Mouse (Mus musculus) T-helper 1 cell (primary cell): ENCODE results near the gene Fut8.
"Not testable (repeated sequence)": the region's sequence is repeated elsewhere in the genome, so short reads cannot be mapped to it uniquely, and the experiment has no call there.

Experiments
- in situ Hi-C: fragments of 300-600 bp; cut with MboI, MseI; formaldehyde crosslinking; loops from one replicate; pipeline ENCODE4 v1.15.1; 2025; ENCODE audit warnings: high pct_unique_total_duplicates

Gene Fut8

GRCm38 (mm10) chr12:77222272-77222874 is 15.6 kb upstream of the Fut8 start:
- in situ Hi-C loops = no loop called here

GRCm38 (mm10) chr12:77223595-77223994 is 14.3 kb upstream of the Fut8 start:
- in situ Hi-C loops = no loop called here

- in situ Hi-C loops = no loop called here
These were observed 13.8 kb upstream of the Fut8 start for GRCm38 (mm10) chr12:77224121-77224520.

- in situ Hi-C loops = loop anchor here (25.0 kb wide), 1 partner anchor 437 kb away; no protein-coding TSS in a partner anchor
These were observed 13.0 kb upstream of the Fut8 start for GRCm38 (mm10) chr12:77224891-77225290.

DNA sequence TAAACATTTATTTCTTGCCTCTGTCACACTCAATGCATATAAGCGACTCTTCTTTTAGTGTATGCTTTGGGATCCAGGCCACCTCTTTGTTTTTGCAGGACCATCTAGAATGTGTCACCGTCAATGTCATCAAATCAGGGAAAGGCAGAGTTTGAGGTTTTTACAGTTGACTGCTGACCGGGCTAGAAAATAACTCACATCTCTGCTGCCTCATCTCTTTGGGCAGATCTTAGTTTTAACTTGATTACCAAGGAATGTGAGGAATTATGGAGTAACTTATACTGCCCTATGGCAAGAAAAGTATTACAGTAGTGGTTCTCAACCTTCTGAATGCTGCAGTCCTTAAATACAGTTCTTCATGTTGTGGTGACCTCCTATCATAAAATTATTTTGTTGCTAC is 12.2 kb upstream of the Fut8 start:
- in situ Hi-C loops = loop anchor here (25.0 kb wide), 1 partner anchor 437 kb away; no protein-coding TSS in a partner anchor

DNA sequence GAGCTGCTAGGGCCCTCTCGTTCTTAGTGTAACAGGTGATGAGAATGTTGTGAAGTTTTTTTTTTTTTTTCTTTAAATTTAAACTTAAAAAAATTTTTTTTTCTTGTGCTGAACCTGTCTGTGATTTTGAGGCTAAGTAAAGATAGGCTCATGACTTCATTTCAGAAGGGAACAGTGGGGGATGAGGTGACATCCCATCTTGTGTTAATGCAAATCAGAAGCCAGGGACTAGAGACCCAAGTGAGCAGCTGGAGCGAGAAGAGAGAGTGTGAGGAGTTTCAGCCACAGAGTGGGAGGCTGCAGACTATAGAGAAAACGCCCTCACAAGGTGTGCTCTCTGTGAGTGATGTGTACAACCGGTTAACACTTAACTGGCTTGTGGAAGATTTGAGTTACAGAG is 2.0 kb upstream of the Fut8 start:
- in situ Hi-C loops = loop anchor here (10.0 to 25.0 kb wide), 2 partner anchors 201 to 426 kb away; no protein-coding TSS in a partner anchor

- in situ Hi-C loops = loop anchor here (10.0 to 25.0 kb wide), 2 partner anchors 204 to 424 kb away; no protein-coding TSS in a partner anchor
These were observed 835 bp downstream of the Fut8 start for GRCm38 (mm10) chr12:77238531-77239389.

DNA sequence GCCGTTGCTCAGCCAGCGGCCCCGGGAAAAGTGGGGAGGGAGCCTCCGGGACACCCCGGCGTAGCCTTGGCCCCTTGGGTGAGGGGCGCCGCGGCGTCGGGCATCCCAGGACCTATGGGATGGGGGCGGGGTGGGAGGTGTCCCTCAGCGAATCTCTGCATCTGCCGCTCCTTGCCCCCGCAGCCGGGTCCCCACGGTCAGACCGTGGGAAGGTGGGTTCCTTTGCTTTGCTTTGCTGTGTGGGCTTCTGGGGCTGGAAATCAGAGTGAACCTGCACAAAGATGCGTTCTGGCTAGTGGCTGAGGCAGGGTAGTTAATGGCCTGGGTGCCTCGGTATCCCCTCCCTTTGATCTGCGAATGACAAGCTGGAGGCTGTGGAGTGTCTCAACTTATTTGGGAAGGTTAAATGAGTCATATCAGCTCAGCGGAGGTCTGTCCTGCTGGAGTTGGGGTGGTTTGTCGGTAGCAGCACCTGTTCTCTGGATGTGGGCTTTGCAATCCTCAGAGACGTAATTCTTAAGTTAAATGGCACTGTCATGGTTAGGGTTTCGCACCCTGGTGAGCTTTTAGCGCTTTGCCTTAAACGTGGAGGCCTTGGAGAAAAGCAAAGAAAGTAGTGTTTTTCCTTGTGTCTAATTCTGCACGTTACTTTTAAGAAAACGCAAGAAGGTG is 1.6 kb downstream of the Fut8 start:
- in situ Hi-C loops = loop anchor here (10.0 to 25.0 kb wide), 3 partner anchors 205 to 423 kb away; no protein-coding TSS in a partner anchor

DNA sequence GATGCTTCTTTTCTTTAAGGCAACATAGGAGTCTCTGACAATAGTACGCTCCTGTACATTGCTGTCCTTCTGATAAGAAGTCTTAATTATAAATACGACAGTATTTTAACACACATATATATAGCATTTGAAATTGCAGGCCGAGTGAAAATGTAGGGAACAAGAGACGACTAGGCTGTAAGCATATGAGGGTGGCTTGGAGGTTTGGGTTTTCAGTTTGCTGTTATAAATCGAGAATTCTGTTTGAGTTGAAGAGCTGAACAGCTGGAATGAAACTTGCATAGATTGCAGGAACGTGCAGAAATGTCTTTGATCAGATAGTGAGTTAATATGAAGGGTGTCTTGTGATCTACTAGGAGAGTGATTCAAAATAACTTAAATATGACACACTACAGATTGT is 2.4 kb downstream of the Fut8 start:
- in situ Hi-C loops = loop anchor here (10.0 to 25.0 kb wide), 2 partner anchors 324 to 422 kb away; no protein-coding TSS in a partner anchor

GRCm38 (mm10) chr12:77240839-77241238 is 2.9 kb downstream of the Fut8 start:
- in situ Hi-C loops = loop anchor here (10.0 to 25.0 kb wide), 2 partner anchors 324 to 421 kb away; no protein-coding TSS in a partner anchor

DNA sequence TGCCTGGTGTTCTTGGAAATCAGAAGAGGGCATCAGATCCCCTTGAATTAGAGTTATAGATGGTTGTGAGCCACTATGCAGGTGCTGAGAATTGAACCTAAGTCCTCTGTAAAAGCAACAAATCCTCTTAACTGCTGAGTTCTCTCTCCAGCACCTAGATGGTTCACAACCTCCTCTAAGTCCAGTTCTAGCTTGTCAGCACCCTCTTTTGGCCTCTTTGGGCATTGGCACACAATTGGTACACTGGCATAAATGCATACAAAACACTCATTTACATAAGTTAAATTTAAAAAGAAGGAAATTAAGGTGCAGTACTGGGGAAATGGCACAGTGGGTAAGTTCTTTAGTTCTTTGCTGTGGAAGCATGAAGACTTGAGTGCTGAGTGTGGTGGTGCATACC is 24.7 kb downstream of the Fut8 start:
- in situ Hi-C loops = no loop called here

DNA sequence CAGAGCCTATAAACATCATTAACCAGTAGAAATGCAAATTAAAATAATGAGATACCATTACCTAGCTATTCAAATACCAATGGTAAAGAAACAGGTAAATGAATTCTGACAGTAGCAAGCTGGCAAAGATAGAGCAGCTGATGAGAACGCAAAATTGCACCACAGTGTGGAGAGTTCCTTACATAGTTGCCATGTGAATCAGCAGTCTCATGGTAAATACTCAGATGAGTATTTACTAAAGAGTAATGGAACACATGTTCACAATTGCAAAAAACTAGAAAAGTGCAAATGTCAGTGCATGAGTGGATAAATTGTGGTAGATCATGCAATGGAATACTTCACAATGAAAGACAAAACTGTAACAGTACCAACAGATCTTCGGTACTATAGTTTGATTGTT is 25.9 kb downstream of the Fut8 start:
- in situ Hi-C loops = no loop called here

- in situ Hi-C loops = no loop called here
These were observed 32.8 kb downstream of the Fut8 start for GRCm38 (mm10) chr12:77270694-77271093.

- in situ Hi-C loops = no loop called here
These were observed 50.6 kb downstream of the Fut8 start for GRCm38 (mm10) chr12:77288507-77288906.

DNA sequence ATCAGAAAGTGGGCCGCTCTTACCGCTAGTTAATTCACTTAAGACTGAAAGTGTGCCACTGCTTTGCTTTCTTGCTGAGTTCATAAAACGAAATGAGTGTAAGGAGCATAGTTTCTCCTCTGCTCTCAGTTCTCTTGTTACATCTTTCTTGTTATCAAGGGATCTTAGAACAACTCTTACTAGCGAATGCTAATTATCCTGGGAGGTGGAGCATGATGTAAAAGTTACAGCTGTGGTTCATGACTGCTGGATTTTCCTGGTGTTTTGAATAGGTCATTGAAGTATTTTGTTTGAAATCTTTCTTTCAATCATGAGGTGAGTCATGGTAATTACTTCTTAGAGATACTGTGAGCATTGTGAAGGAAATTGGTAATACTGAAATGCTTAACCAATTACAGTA is 53.1 kb downstream of the Fut8 start:
- in situ Hi-C loops = no loop called here

DNA sequence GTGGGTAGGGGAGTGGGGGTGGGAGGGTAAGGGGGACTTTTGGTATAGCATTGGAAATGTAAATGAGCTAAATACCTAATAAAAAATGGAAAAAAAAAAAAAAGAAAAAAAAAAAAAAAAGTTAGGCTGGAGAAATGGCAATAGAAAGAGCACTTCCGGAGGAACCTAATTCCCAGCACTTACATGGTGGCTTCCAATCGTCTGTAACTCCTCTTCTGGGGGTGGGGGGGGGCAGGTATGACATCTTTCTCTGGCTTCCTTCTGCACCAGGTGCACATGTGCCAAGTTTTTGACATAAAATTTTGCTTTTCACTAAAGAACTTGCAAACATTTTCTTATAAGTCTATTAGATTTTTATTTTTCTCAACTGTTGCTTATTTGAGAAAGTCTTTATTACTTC is 53.9 kb downstream of the Fut8 start:
- in situ Hi-C loops = not testable (repeated sequence)

- in situ Hi-C loops = no loop called here
These were observed 54.7 kb downstream of the Fut8 start for GRCm38 (mm10) chr12:77292375-77293258.

DNA sequence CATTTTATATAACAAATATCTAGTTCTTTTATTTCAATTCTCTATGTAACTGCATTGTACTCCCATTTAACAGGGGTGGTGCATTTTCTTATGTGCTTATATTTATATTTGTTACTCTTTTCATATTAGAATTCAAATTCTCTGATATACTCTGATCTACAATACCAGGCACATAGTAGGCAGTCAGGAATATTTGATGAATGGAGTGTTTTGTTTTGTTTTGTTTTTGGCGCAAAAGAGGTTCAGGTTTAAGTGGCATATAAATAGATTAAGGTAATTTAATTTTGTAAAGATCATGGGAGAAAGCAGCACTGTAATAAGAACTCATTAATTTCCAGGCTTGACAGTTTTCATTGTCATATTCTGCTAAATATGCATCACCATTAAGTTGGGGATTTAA is 58.2 kb downstream of the Fut8 start:
- in situ Hi-C loops = no loop called here

- in situ Hi-C loops = no loop called here
These were observed 59.2 kb downstream of the Fut8 start for GRCm38 (mm10) chr12:77297114-77297513.

GRCm38 (mm10) chr12:77297858-77298257 is 59.9 kb downstream of the Fut8 start:
- in situ Hi-C loops = no loop called here

DNA sequence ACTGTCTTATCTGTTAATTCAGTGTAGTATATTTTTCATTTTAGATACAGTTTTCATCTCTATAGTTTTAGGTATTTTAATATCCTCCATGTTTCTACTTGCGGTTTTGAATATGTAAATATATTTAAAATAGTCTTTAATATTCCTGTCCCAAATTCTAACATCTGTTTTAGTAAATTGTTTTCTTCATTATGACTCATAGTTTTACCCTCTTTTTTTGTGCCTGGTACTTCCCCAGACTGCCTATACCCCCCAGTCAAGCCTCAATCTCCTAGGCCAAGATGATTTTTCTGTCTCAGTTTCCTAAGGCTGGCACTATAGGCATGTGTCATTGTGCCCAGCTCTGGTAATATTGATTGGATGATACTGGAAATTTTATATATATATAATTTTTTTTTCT is 64.1 kb downstream of the Fut8 start:
- in situ Hi-C loops = no loop called here
